Mouse (Mus musculus): ENCODE measurements around the gene Fmo5.

The Fmo5 gene

GRCm38 (mm10) chr3:97631258-97631860, 2.8 kb downstream of the Fmo5 start:
- no peak for DNase-seq (ENCODE audit: low read depth)

DNA sequence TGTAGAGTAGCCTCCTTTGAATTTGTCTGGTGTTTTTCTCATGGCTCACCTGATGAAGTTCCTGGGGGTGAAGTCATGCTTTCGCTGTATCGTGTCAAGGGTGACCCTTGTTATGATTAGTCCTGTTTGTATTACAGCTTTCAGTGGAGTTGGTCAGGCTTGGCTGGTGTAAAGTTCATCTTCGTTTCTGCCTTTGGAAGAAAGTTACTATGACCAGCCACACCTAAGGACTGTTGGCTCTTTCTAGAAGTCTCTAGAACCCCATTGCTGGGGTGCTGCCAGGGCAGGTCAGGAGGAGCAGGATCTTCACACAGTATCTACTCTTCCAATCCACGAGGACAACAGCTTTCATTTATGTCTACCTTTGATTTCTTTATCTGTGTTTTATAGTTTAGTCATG, 4.9 kb downstream of the Fmo5 start:
- DNase-seq (ENCODE audit: low read depth): no peak

GRCm38 (mm10) chr3:97634288-97634761, 5.7 kb downstream of the Fmo5 start:
- DNase-seq (ENCODE audit: low read depth): no peak

- DNase-seq (ENCODE audit: low read depth): no peak
Measured at GRCm38 (mm10) chr3:97641396-97641795, 12.8 kb downstream of the Fmo5 start.

DNA sequence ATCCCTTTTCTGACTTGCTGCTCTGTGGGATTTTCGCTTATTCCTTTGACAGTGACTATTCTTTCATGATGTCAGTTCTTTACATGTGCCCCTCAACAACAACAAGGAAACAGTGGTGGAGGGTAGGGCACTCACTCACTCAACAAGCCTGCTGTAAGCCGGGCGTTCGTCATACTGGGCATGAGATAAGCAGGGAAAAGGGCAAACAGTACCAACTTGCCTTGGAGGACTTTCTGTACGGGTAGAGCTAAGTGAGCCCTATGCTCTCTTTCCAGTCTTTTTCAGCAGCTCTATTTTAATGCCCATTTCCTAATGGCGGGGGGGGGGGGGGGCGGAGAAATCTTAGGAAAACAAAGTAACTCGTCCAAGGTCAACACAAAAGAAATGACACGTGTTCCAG, 13.4 kb downstream of the Fmo5 start:
- no peak for DNase-seq (ENCODE audit: low read depth)

DNA sequence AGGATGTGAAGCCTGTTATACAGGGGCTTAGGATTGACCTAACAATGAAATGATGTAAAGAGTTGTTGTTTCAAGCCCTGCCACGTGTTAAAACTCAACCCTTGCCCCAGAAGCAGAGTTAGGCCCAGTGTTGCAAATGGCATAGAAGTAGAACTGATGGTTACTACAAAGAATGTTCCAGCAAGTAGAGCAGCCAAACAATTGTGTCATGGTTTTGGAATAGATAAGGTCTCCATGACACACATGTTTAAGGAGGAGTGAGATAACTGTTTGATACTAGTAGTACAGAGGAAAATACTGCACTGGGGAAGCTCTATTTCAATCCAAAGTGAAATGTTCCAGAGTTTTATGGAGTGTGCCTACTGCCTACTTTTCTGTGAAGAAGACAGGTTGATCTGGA, 19.9 kb downstream of the Fmo5 start:
- no peak for DNase-seq (ENCODE audit: low read depth)

DNA sequence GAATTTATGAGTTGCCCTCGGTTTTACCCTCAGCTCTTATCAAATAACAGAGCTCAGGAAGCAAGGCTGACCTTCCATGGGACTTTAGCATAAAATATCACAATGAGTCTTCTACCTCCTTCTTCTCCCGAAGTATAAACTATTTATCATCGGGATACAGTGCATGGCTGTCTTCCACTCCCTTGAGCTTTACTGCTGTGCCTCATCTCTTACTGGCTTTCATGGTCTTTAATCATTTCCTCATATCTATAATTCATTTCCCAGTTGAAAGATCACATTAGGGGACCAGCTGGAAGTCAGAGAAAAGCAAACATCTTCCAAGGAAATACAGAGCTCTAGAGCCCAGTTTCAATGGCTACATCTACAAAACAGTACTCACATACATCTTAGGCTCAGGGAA, 20.4 kb downstream of the Fmo5 start:
- DNase-seq (ENCODE audit: low read depth): no peak

- no peak for DNase-seq (ENCODE audit: low read depth)
Measured at GRCm38 (mm10) chr3:97649469-97649868, 20.9 kb downstream of the Fmo5 start.

- DNase-seq (ENCODE audit: low read depth): no peak
Measured at GRCm38 (mm10) chr3:97651604-97652003, 23.0 kb downstream of the Fmo5 start.

DNA sequence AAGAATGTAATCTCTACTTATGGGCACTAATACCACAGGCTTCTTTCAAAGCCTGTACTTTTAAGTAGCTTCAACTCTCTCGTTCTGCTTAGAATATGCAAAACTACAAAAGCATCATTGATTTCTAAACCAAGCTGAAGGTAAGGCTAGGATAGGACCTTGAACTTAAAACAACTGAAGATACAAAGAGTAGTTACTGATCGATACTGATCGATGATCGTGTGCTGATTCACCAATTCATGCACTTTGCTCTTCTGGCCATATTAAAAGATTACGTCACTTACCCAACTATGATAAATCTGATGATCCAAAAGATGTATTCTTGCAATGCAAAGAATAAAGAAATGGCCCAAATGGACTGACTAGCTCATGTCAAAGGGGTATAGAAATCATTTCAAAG, 25.2 kb downstream of the Fmo5 start:
- DNase-seq (ENCODE audit: low read depth): no peak

DNA sequence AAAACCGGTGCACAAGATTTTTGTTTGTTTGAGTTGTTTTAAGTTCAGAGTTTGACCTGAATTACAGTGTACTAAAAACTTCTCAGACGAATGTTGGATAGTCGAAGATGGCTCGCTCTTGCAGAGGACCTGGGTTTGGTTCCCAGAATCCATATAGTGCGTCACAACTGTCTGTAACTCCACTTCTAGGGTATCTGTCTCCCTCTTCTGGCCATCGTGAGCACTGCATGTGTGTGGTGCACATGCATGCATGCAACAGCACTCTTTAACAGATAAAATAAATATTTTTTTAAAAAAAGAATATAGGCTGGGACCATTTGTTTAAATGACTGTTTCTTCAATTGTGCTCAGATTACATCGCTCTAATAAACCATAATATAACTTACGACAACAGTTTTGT, 26.3 kb downstream of the Fmo5 start:
- DNase-seq (ENCODE audit: low read depth): peak; percentile 66

DNA sequence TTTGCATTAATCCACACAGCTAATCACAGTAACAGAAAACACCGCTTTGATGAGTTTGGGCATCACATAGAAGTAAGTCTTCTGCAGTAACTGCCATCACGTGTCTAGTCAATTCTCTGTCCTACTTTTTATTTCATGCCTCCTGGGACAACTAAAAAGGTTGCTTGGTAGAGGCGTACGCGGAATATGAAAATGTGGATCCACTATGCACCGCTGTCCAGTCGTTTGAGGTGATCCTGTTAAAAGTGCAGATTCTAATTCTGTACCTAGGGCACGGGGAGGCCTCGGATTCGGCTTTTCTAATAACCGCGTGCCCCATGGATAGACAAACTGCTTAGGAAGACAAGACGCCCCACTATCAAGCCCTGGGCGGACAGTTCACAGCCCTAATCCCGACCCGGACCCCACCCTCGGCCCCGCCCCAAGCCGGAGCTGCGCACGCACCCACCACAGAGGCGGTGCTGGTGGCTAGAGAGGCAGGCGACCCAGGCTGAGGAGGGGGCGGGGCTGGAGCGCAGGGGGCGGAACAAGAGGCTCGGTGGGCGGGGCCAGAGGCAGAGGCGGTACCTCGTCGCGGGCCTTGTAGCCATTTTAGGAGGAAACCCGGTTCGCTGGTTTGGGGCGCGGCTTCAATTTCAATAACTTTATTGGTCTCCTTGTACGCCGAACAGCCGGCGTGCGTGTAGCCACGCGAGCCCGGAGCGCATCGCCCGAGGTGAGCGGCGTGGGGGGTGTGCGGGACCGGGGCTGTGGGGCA, 29.2 kb downstream of the Fmo5 start, which contains the start of gene Prkab2:
Prkab2 (plus strand) TSS at position 539 of the 757 bp plus-strand sequence.
- peak; percentile 98 for DNase-seq (ENCODE audit: low read depth)

DNA sequence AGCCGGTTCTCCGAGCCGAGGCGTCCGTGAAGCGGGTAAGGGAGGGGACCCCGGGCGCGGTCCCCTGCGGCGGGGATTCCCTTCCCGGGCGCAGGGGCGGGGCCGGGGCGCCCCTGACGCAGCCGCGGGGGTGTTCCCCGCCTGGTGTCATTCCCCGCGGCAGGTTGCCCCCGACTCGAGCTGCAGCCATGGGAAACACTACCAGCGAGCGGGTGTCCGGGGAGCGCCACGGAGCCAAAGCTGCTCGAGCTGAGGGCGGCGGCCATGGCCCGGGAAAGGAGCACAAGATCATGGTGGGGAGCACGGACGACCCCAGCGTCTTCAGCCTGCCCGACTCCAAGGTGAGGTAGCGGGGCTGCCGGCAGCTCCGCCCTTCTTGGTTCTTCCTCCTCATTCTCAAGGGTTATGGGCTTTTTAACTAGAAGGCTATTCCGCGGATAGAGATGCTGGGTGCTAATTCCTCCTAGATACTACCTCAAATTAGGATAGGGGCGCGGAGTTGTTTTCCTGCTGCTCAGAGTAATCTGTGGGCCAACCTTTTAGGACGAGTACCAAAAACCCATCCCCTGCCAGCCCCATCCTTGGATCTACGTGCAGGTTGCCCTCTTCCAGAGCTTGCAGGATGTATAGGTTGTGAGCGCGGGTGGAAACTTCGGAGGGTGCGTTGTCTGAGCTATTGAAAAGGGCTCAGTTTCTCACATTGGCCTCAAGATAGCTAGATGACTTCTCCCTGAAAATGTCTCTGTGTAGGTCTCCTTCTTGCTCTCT, 30.0 kb downstream of the Fmo5 start:
- no peak for DNase-seq (ENCODE audit: low read depth)

DNA sequence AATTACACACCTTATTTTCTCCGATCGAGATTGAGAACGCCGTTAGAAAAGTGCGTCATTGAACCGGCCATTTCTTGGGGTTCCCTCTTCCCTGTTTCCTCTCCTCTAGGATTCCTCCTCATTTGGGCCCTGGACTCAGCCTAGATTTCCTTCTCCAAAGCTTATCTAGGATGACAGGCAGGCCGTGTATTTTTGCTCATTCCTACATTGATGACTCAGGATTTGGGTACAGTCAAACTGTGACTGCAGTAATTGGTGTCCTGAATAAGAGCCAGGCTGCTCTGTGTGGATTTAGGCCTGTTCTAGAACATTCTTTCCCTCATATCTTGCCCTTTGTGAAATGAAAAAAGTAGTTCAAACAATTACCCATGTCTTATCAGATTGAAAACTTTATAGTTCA, 31.1 kb downstream of the Fmo5 start:
- peak; percentile 10 for DNase-seq (ENCODE audit: low read depth)

DNA sequence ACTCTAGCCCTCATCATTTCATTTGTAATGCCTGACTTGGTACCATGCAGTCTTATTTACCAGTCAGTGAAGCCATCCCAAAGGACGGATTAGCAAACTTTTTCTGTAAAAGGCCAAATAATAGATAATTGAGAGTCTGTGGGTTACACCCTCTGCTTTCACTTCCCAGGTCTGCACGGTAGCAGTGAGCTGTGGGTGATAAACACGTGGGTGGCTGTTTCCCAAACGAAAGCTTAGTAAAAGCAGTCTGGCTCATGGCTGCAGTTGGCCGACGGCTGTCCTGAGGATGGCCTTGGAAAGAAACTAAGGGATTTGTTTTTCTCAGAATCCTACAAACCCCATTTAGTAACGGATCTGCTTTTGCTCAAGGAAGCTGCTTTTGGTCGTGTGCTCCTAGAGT, 32.6 kb downstream of the Fmo5 start:
- peak; percentile 38 for DNase-seq (ENCODE audit: low read depth)

GRCm38 (mm10) chr3:97665525-97665924, 36.9 kb downstream of the Fmo5 start:
- no peak for DNase-seq (ENCODE audit: low read depth)

- DNase-seq (ENCODE audit: low read depth): no peak
Measured at GRCm38 (mm10) chr3:97666154-97666553, 37.5 kb downstream of the Fmo5 start.

- no peak for DNase-seq (ENCODE audit: low read depth)
Measured at GRCm38 (mm10) chr3:97667093-97667675, 38.6 kb downstream of the Fmo5 start.

DNA sequence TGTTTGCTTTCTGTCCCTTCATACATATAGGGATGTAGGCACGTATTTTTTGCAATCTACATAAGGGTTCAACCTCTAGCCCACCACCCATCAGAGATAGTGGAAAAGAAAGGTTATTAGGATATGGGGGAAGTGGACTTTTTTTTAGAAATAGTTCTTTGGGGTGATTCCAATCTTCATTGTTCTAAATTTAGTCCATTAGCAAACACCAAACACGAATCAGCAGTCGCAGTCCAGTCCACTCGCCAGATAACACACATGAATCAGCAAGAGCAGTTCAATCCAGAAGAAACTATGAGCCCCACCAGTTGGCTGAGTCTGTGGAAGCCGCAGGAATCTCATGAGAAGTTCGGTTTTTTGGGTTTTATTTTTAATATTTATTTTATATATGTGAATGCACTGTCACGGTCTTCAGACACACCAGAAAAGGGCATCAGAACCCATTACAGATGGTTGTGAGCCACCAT, 46.1 kb downstream of the Fmo5 start, which contains the start of gene Gm17651:
Gm17651 (minus strand) TSS at position 51 of the 467 bp plus-strand sequence.
- DNase-seq (ENCODE audit: low read depth): no peak

GRCm38 (mm10) chr3:97676126-97676525, 47.5 kb downstream of the Fmo5 start:
- DNase-seq (ENCODE audit: low read depth): no peak

DNA sequence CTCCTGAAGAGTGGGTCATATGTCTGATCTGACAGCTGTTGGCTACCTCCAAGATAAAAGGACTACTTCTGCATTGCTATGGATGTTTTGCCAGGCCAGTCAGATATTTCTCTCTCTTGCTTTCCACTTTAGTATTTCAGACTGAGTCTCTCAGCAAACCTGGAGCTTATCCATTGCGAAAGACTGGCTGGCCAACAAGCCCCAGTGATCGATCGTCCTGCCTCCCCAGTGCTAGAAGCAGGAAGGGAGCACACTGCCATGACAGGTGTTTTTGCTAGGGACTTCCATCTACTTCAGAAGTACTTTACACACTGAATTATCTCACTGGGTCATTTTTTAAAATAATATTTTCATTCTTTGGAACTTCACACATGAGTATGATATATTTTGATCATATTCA, 49.8 kb downstream of the Fmo5 start:
- DNase-seq (ENCODE audit: low read depth): no peak

DNA sequence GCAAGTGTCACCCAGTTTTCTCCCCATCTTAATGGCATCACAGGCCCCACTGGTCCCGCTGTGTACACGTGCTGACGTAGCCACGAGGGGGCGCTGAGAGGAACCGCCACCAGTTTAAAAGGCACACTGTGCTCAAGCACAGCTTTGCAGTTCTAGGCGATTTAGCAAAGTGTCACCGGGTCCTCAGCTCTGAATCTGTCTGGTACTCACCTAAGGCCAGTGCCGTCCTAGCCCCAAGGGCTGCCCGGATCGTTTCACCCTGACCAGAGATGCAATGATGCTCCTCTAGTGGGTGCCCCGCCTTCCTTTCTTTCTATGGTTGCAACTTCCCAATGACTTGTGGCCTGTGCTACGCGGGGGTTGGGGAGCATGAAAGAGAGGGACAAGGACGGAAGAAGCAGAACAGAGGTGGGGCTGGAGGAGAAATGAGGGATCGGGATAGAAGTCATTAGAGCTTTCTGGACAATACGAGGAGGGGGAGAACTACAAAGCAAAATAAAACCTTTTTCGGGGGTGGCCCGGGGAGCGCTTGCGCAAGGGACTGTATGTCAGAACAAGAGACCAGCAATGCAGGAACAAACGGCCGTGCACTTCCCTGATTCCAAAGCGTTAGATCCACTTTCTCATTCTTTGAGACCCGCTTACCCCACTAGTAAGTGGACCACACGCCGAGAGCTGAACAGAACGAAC, 52.2 kb downstream of the Fmo5 start:
- DNase-seq (ENCODE audit: low read depth): peak; percentile 92

All from induced T-regulatory cell, adult 2 months (primary cell).